Mouse (Mus musculus) C3H10T1/2 (cell line): ENCODE measurements around the gene Rsph3a. TPM values are rescaled to one million over a fixed set of nuclear protein-coding genes. Genes with fewer than 3 reads are reported as not detected.

Experiments
- polyA plus RNA-seq, 2 experiments: library from polyadenylated mRNA; unstranded; fragments of >200 nt; fragmentation: generic; extraction: Trizol; gene quantifications; one replicate each; pipeline ENCODE4 v1.2.1; 2012; ENCODE audit warnings: missing spikeins in 2 of 2

Rsph3a gene
- 100 to 1,000 TPM in 1 of 2 experiments, 10 to 100 TPM in 1; 25.1 to 103 TPM for polyA plus RNA-seq

DNA sequence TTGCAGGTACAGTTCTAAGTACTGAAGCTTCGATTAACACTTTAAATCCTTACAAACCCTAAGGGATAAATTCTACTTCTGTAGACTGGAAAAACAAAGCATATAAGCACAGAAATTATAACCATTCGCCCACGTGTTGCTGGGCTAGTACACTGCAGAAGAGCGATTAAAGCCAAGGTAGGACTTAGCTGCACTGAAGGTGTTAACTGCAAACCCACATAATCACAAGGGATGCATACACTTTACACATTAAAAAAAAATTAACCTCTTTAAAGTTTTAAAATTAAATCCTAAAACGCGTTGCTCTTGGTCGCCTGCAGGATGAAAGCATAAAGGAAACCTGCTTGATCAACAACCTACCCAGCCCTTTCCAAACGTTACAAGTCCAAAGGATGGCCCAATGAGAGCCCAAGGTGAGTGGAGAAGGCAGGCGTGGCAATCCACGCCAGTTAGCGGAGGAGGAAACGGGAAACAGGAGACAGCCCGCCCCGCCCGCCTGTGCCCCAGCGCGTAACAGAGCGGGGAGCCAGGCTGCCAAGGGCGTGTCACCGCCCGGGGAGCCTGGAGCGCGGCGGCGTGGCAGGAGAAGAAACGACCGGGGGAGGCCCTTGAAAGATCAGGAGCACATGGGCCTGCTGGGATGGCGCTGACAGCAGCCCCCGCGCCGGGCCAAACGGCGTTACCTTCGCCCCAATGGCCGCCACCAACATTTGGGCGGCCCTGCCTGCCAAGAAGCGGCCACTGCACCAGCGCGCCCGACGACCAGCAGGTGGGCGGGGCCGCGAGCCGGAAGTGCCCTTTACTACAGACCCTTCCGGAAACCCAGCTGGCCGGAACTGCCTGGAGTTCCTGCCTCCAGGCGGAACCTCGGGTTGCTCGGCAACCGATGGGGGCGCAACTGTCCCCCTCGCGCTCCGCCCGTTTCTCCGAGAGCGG, at the start of gene Rsph3a:
Rsph3a (plus strand) TSS at position 498 of the 936 bp plus-strand sequence.

GRCm38 (mm10) chr17:7925413-7926160, 19.8 kb upstream of the Rsph3a start, which contains the start of gene Tagap:
Gene Tagap (plus strand): TSS chr17:7926000.

Other genes with a start within 250 kb of the Rsph3a start
- gene Fndc1, start 118.3 kb upstream of the Rsph3a start, polyA plus RNA-seq = not detected
- gene Tagap, start 19.6 kb upstream of the Rsph3a start, polyA plus RNA-seq = 1 to 10 TPM in 1 of 2 experiments, under 1 TPM in 1; 0.05 to 1.0 TPM
- not detected for gene Gm49673, start 202.2 kb downstream of the Rsph3a start, polyA plus RNA-seq
- 10 to 100 TPM; 19.6 to 66.9 TPM for gene Rnaset2a, start 202.5 kb downstream of the Rsph3a start, polyA plus RNA-seq
- 1 to 10 TPM in 1 of 2 experiments, under 1 TPM in 1; 0.64 to 4.9 TPM for gene Fgfr1op, start 219.9 kb downstream of the Rsph3a start, polyA plus RNA-seq